In genomic region chr8:113554700-113555455, GRCm38 (mm10) we compare ENCODE assay signal across 9 mouse cellular contexts.
A peak's percentile ranks its signal among the peaks of the same experiment; 100 is the strongest.
DNase-seq lines count a peak whose midpoint lies in the region; ATAC-seq and TF ChIP-seq lines count a peak whose summit lies in the region.
"Had no signal": no experiment of that assay in that cellular context is flagged by ENCODE, and none has a peak within 500 bp of the region (broad histone marks: within the 10 kb centered on the region; RNA-seq: fewer than 3 reads in every experiment).

No protein-coding gene starts in this region.

- no peak overlapping the region for H3K9ac ChIP-seq in lung, embryonic 14.5 days
- peak overlapping the region; percentile 7 for H3K9ac ChIP-seq in forebrain, embryonic 16.5 days (replicated peaks; ENCODE audit: low read depth, low read length)
- H3K9ac ChIP-seq in midbrain, embryonic 12.5 days (replicated peaks): no peak overlapping the region; the same call in 1 of the 2 replicates
- H3K9ac ChIP-seq: liver, postnatal 0 days had no signal

- no peak overlapping the region for H3K4me3 ChIP-seq in lung, embryonic 14.5 days (ENCODE audit: low read depth, low read length)
- H3K4me3 ChIP-seq in forebrain, embryonic 16.5 days (replicated peaks; ENCODE audit: low read length): peak overlapping the region; percentile 21
- H3K4me3 ChIP-seq in midbrain, embryonic 12.5 days: peak overlapping the region; percentile 24

- peak; percentile 50 for DNase-seq in lung, embryonic 14.5 days
- no peak for DNase-seq in lung, postnatal 25 days (ENCODE audit: low spot score)
- DNase-seq in yolk sac, embryonic 10.5 days (ENCODE audit: low spot score): peak; percentile 17
- DNase-seq in frontal cortex, postnatal 14 days (ENCODE audit: low spot score in 2 of 2): no peak
- no peak for DNase-seq in kidney, adult 9 months
- DNase-seq: cerebellum, adult 9-10 months; liver, postnatal 0 days had no signal

- H3K4me1 ChIP-seq in lung, embryonic 14.5 days (ENCODE audit: insufficient read depth): no peaks in the 10 kb centered on the region
- peaks cover 12% of the 10 kb centered on the region for H3K4me1 ChIP-seq in forebrain, embryonic 16.5 days (replicated peaks; ENCODE audit: control insufficient read depth, insufficient read depth, low read length)
- peaks cover 14% of the 10 kb centered on the region for H3K4me1 ChIP-seq in midbrain, embryonic 12.5 days

- H3K4me2 ChIP-seq in lung, embryonic 14.5 days: no peak overlapping the region
- H3K4me2 ChIP-seq in forebrain, embryonic 16.5 days (ENCODE audit: low read length): peak overlapping the region; percentile 50
- H3K4me2 ChIP-seq in midbrain, embryonic 12.5 days (replicated peaks): peak overlapping the region; percentile 55

- TF ChIP-seq CTCF in lung, embryonic 14.5 days (IDR thresholded peaks at IDR 0.05; ENCODE audit: low read depth): no peak

- no peak overlapping the region for H3K27ac ChIP-seq in lung, embryonic 14.5 days (ENCODE audit: low read depth)
- H3K27ac ChIP-seq in forebrain, embryonic 16.5 days (ENCODE audit: low read length): no peak overlapping the region
- H3K27ac ChIP-seq in midbrain, embryonic 12.5 days (replicated peaks): peak overlapping the region; percentile 35; the same call in 1 of the 2 replicates

- no peaks in the 10 kb centered on the region for H3K27me3 ChIP-seq in lung, embryonic 14.5 days (ENCODE audit: insufficient read depth, low read length)
- no peaks in the 10 kb centered on the region for H3K27me3 ChIP-seq in forebrain, embryonic 16.5 days (replicated peaks; ENCODE audit: control insufficient read depth, insufficient read depth, low read length)
- H3K27me3 ChIP-seq in midbrain, embryonic 12.5 days: peaks cover 65% of the 10 kb centered on the region

- WGBS in lung, embryonic 14.5 days: 39% methylated on average over 12 of the region's 12 CpGs
- 6% methylated on average over 12 of the region's 12 CpGs for WGBS in forebrain, embryonic 16.5 days
- 6% methylated on average over 12 of the region's 12 CpGs for WGBS in midbrain, embryonic 12.5 days

- no peaks in the 10 kb centered on the region for H3K36me3 ChIP-seq in lung, embryonic 14.5 days (ENCODE audit: insufficient read depth)
- H3K36me3 ChIP-seq in forebrain, embryonic 16.5 days (ENCODE audit: control insufficient read depth, insufficient read depth): no peaks in the 10 kb centered on the region
- no peaks in the 10 kb centered on the region for H3K36me3 ChIP-seq in midbrain, embryonic 12.5 days

- no peaks in the 10 kb centered on the region; the same call in 1 of the 2 replicates for H3K9me3 ChIP-seq in lung, embryonic 14.5 days (ENCODE audit: low read depth, low read length)
- no peaks in the 10 kb centered on the region for H3K9me3 ChIP-seq in forebrain, embryonic 16.5 days (ENCODE audit: control insufficient read depth, low read length)
- no peaks in the 10 kb centered on the region for H3K9me3 ChIP-seq in midbrain, embryonic 12.5 days

- ATAC-seq in lung, embryonic 14.5 days (ENCODE audit: insufficient read depth): no peak
- ATAC-seq in forebrain, embryonic 16.5 days: peak; percentile 48
- peak; percentile 76 for ATAC-seq in midbrain, embryonic 12.5 days (ENCODE audit: low FRiP score, low read depth)
- ATAC-seq: liver, postnatal 0 days had no signal

Comparison
In these comparisons a context has a peak if more than half of its experiments do, and no peak if none do; other contexts are left out.
1. DNase-seq: peak in lung, embryonic 14.5 days (single experiment) and yolk sac, embryonic 10.5 days (single experiment); none in lung, postnatal 25 days (single experiment), frontal cortex, postnatal 14 days (0 of 2) and kidney, adult 9 months (single experiment).